Mouse (Mus musculus) frontal cortex, postnatal 14 days (tissue): ENCODE results near the gene Rogdi.

Experiments used
- DNase-seq, 2 experiments: peaks; one replicate each; pipeline ENCODE4 v3.0.0; 2022; ENCODE audit warnings: low spot score in 2 of 2

Gene Rogdi

GRCm38 (mm10) chr16:5013054-5013838 lies at the start of gene Rogdi:
Gene Rogdi (minus strand): TSS chr16:5013553.
- DNase-seq, result peak; percentile 99

- no peak for DNase-seq
Measured at GRCm38 (mm10) chr16:5058114-5058513, 44.8 kb upstream of the Rogdi start.

- DNase-seq, result peak; percentile 63
Measured at GRCm38 (mm10) chr16:5050251-5051110, 37.1 kb upstream of the Rogdi start.

GRCm38 (mm10) chr16:5049774-5050234 lies 36.5 kb upstream of the Rogdi start, which contains the start of the genes Glyr1 and Ubn1:
Gene Glyr1 (minus strand): TSS chr16:5049863.
Gene Ubn1 (plus strand): TSS chr16:5050057.
- DNase-seq, result peak; percentile 99

GRCm38 (mm10) chr16:5049182-5049773 lies 35.9 kb upstream of the Rogdi start:
- DNase-seq, result no peak

- no peak for DNase-seq
Measured at GRCm38 (mm10) chr16:5045322-5045721, 32.0 kb upstream of the Rogdi start.

GRCm38 (mm10) chr16:5036649-5037234 lies 23.4 kb upstream of the Rogdi start:
- DNase-seq, result no peak

GRCm38 (mm10) chr16:5035591-5035990 lies 22.2 kb upstream of the Rogdi start:
- DNase-seq, result no peak

GRCm38 (mm10) chr16:5029847-5030246 lies 16.5 kb upstream of the Rogdi start:
- no peak for DNase-seq

GRCm38 (mm10) chr16:5024021-5024420 lies 10.7 kb upstream of the Rogdi start:
- DNase-seq, result no peak

GRCm38 (mm10) chr16:5014578-5014977 lies 1.2 kb upstream of the Rogdi start:
- DNase-seq, result no peak

- DNase-seq, result no peak
Measured at GRCm38 (mm10) chr16:5012036-5013005, 1.0 kb downstream of the Rogdi start.

- DNase-seq, result no peak
Measured at GRCm38 (mm10) chr16:5011285-5011684, 2.1 kb downstream of the Rogdi start.

GRCm38 (mm10) chr16:5010371-5010935 lies 2.9 kb downstream of the Rogdi start:
- DNase-seq, result no peak

GRCm38 (mm10) chr16:5008076-5008475 lies 5.3 kb downstream of the Rogdi start:
- no peak for DNase-seq

GRCm38 (mm10) chr16:5007492-5007891 lies 5.9 kb downstream of the Rogdi start:
- DNase-seq, result no peak

GRCm38 (mm10) chr16:5007067-5007466 lies 6.3 kb downstream of the Rogdi start, which contains the start of gene Smim22:
Gene Smim22 (plus strand): TSS chr16:5007288.
- DNase-seq, result no peak

- no peak for DNase-seq
Measured at GRCm38 (mm10) chr16:5000611-5001010, 12.7 kb downstream of the Rogdi start.

GRCm38 (mm10) chr16:4998984-4999383 lies 14.4 kb downstream of the Rogdi start:
- no peak for DNase-seq

- DNase-seq, result no peak
Measured at GRCm38 (mm10) chr16:4997553-4997952, 15.8 kb downstream of the Rogdi start, which contains the start of gene Sept12. Gene Sept12 (minus strand): TSS chr16:4997852.
